Mouse (Mus musculus): ENCODE measurements around the gene Nrn1l.

DNA sequence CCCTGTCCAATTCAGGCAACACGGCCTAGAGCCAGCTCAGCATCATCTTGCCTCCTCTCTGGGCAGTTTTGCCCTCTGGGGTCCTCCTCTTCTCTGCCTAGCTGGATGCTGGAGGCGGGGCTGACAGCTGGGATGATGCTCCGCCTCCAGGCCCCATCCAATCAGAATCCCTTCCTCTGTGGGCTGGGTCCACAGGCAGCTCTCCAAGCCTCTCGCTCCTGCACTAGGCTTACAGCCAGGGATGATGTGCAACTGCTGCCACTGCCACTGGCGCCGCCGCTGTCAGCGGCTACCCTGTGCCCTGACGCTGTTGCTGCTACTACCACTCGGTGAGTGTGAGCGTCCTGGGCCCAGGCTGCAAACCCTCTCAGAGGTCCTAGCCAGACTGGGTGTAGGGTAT is at the start of gene Nrn1l:
- TF ChIP-seq CTCF (IDR thresholded peaks at IDR 0.05; ENCODE audit: low read depth, low read length) (no peak), POLR2A (IDR thresholded peaks at IDR 0.05; ENCODE audit: extremely low read depth, insufficient read depth, low read length) (no peak)
